Mouse (Mus musculus): ENCODE results near the gene Heg1.

GRCm38 (mm10) chr16:33746074-33746676 is 62.0 kb downstream of the Heg1 start:
- no peak for TF ChIP-seq CTCF (IDR thresholded peaks at IDR 0.05; ENCODE audit: low read depth)
- TF ChIP-seq EP300 (IDR thresholded peaks at IDR 0.05; ENCODE audit: low read depth), result no peak

Measured in liver, postnatal 0 days (tissue).